Mouse (Mus musculus) forebrain, embryonic 12.5 days (tissue): ENCODE measurements around the gene Rchy1. TPM values are rescaled to one million over a fixed set of nuclear protein-coding genes. Genes with fewer than 3 reads are reported as not detected.
"Not testable (repeated sequence)": the region's sequence is repeated elsewhere in the genome, so short reads cannot be mapped to it uniquely, and the experiment has no call there.

Source experiments
- ATAC-seq: fragments of 200-750 bp; cut with Nextera tagmentation; 2 replicates; pipeline ENCODE4 v1.8.0; 2017; ENCODE audit warnings: moderate TSS enrichment; ENCODE audit not compliant: low FRiP score
- H3K27ac ChIP-seq: fragments of 300-500 bp; sonication (generic); 2 replicates; pipeline ENCODE4 v1.5.1; 2016; ENCODE audit warnings: mild to moderate bottlenecking
- H3K27me3 ChIP-seq: fragments of 300-500 bp; sonication (generic); 2 replicates; pipeline ENCODE4 v1.6.1; 2016; ENCODE audit warnings: mild to moderate bottlenecking
- H3K36me3 ChIP-seq: fragments of 300-500 bp; sonication (generic); replicated peaks from 2 replicates; pipeline ENCODE4 v1.6.1; 2016; ENCODE audit warnings: mild to moderate bottlenecking
- H3K4me1 ChIP-seq: fragments of 300-500 bp; sonication (generic); 2 replicates; pipeline ENCODE4 v1.6.1; 2016
- H3K4me2 ChIP-seq: fragments of 300-500 bp; sonication (generic); 2 replicates; pipeline ENCODE4 v1.6.1; 2016; ENCODE audit warnings: mild to moderate bottlenecking, moderate library complexity
- H3K4me3 ChIP-seq: fragments of 300-500 bp; sonication (generic); replicated peaks from 2 replicates; pipeline ENCODE4 v1.5.1; 2016; ENCODE audit warnings: mild to moderate bottlenecking
- H3K9ac ChIP-seq: fragments of 300-500 bp; sonication (generic); 2 replicates; pipeline ENCODE4 v1.6.1; 2016; ENCODE audit warnings: mild to moderate bottlenecking
- H3K9me3 ChIP-seq: fragments of 300-500 bp; sonication (generic); 2 replicates; pipeline ENCODE4 v1.6.1; 2016
- WGBS: fragments of 180-500 bp; shearing (Covaris S2); methylation state at CpG from one replicate; pipeline ENCODE4 v1.1.7; 2016; 5-methylcytosine and 5-hydroxymethylcytosine counted together
- polyA plus RNA-seq: library from polyadenylated mRNA; unstranded; fragments of >200 nt; fragmentation: Nextera tagmentation; extraction: Ambion mirVana; gene quantifications from 2 replicates; pipeline ENCODE4 v1.2.1, GENCODE M21; 2016

Rchy1 gene
- polyA plus RNA-seq, 1 experiment from 2014 or later = 65.2 TPM

DNA sequence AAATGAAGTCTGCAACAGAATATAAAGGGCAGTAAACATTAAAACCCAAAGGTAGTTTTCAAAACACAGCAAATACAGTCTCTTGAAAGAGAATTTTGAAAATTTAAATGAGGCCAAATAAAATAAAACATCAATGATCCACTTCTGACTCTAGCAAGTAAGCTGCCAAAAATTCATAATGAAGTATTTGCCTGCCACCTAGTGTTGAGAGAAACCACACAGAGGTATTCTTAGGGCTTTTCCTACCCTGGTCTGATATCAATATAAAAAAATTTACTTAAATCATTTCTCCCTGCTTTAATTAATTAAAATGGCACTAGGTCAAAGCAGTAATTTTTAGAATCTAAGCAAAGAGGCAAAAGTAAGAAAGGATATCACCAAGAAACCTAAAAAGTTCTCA is 11.5 kb downstream of the Rchy1 start:
- Histone ChIP-seq H3K9ac (no peak overlapping the region), H3K4me1 (no peaks in the 10 kb centered on the region), H3K4me3 (no peak overlapping the region), H3K36me3 (peaks cover 49% of the 10 kb centered on the region), H3K27ac (no peak overlapping the region), H3K4me2 (no peak overlapping the region), H3K27me3 (no peaks in the 10 kb centered on the region), H3K9me3 (no peaks in the 10 kb centered on the region)
- no peak for ATAC-seq

DNA sequence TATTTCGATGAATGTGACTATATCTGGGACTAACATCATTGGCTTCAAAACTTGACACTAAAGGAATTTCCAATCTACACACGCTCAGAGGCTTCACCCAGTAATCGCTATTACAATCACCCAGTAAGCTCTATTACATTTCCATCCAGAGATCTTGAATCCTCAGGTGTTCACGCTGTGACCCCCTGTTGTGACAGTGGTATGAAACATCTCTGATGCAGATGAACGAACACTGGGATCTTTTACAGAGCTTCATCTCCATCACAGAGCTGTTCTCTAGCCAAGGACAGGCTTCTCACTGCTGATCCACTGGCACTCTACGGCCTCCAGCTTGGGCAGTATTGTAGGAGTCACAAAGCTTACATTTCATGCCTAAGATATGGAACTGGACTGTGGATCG is 13.4 kb downstream of the Rchy1 start:
- no peaks in the 10 kb centered on the region for H3K4me1 ChIP-seq
- H3K27me3 ChIP-seq = no peaks in the 10 kb centered on the region
- no peak overlapping the region for H3K4me2 ChIP-seq
- no peak overlapping the region for H3K9ac ChIP-seq
- no peaks in the 10 kb centered on the region for H3K9me3 ChIP-seq
- no peak for ATAC-seq
- WGBS = 93% methylated on average over 7 of the region's 7 CpGs
- H3K36me3 ChIP-seq = peaks cover 49% of the 10 kb centered on the region
- H3K4me3 ChIP-seq = no peak overlapping the region
- H3K27ac ChIP-seq = no peak overlapping the region

DNA sequence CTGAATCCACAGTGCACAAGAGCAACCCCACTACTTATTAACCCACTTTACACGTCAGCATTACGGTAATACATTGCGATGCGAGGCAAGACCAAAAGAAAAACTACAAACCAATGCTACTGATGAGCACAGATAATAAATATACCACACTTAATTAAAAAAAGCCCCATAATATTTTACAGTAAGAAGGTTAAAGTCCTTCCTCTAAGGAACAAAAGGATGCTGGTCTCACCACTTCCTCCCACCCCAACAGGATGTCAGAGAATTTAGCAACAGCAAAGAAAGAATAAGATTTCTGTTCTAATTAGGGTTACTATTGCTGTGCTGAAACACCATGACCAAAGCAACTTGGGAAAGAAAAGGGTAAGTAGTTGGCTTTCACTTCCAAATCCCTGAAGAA is 15.9 kb downstream of the Rchy1 start:
- Histone ChIP-seq H3K27ac (no peak overlapping the region), H3K27me3 (no peaks in the 10 kb centered on the region), H3K9me3 (no peaks in the 10 kb centered on the region), H3K36me3 (peaks cover 35% of the 10 kb centered on the region), H3K4me1 (no peaks in the 10 kb centered on the region), H3K9ac (no peak overlapping the region), H3K4me3 (no peak overlapping the region), H3K4me2 (no peak overlapping the region)
- 94% methylated on average over 4 of the region's 4 CpGs for WGBS
- ATAC-seq = no peak

DNA sequence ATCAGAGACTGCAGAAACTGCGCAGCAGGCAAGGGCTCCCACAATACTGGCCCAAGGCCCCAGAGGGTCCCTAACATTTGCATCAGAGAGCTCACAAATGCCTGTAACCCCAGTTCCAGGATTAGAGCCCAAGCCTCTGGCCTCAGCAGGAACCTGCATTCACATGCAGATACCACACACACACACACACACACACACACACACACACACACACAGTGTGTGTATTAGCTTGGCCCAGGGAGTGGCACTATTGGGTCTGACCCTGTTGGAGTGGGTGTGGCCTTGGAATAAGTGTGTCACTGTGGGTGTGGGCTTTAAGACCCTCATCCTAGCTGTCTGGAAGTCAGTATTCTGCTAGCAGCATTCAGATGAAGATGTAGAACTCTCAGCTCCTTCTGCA is 17.3 kb downstream of the Rchy1 start:
- H3K27me3 ChIP-seq, H3K9ac ChIP-seq, H3K4me3 ChIP-seq, H3K4me1 ChIP-seq, ATAC-seq, H3K27ac ChIP-seq, H3K9me3 ChIP-seq, H3K4me2 ChIP-seq: not testable (repeated sequence)
- peaks cover 31% of the 10 kb centered on the region for H3K36me3 ChIP-seq
- 67% methylated on average over 1 of the region's 1 CpGs for WGBS

DNA sequence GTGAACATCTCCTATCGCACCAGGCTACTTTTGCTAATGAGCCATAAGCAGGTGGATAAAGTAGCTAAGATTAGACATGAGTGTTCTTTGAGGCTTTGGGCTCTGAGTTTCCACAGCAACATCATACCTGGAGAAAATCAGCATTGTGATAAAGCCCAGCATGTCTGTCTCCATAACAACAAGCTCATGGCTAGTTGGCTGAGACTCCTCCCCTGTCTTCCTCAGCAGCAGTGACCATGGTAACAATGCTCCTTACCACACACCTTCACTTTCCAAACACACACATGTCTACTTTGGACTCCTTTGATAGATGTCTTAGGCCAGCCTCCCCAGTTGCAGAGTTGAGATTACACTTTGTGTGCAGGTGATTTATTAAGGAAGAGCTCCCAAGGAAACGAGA is 49.6 kb downstream of the Rchy1 start:
- WGBS = 86% methylated on average over 2 of the region's 2 CpGs
- no peak for ATAC-seq
- H3K27ac ChIP-seq = no peak overlapping the region

DNA sequence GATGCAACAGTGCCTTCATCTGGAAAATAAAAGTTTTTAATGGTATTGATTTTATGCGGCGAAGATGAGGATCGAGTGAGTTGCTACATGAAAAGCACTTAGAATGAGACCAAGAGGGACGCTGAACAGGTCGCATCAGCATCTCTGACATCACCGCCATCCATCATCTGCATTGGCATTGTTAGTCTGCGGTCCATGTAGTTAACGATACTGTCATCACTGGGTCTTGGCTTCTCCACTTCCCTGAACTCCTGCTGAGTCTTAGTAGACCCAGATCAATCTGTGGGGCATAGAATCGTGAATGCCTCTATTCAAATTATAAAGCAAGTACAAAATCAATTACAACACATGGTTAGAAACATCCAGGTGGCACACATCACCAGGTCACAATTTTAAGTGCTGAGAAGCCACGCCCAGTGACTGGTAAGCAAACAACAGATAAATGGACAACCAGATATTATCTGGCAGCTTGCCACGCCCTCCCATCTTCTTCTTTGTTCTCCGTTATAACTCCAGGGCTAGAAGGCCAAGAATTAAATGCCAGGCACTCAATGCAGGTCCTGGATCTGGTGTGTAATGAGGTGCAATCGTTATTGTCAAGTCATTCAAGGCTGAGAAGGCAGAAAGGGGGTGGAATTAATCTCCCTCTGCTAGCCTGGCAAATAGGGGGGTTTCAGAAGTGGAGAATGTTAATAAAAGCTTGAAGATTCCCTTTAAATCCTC is 51.3 kb downstream of the Rchy1 start:
- Histone ChIP-seq H3K4me1 (peaks cover 5% of the 10 kb centered on the region), H3K9ac (no peak overlapping the region), H3K4me2 (no peak overlapping the region), H3K9me3 (no peaks in the 10 kb centered on the region), H3K4me3 (no peak overlapping the region), H3K36me3 (no peaks in the 10 kb centered on the region), H3K27ac (0 out of 2 replicates have a peak overlapping the region, but pooled peaks have one; percentile 2), H3K27me3 (no peaks in the 10 kb centered on the region)
- 64% methylated on average over 13 of the region's 13 CpGs for WGBS
- ATAC-seq = peak; percentile 57

More for the DNA sequence above, 49.6 kb downstream of the Rchy1 start:
- Histone ChIP-seq H3K4me3 (no peak overlapping the region), H3K36me3 (no peaks in the 10 kb centered on the region), H3K4me1 (peaks cover 5% of the 10 kb centered on the region), H3K4me2 (no peak overlapping the region), H3K27me3 (no peaks in the 10 kb centered on the region), H3K9me3 (no peaks in the 10 kb centered on the region), H3K9ac (no peak overlapping the region)

DNA sequence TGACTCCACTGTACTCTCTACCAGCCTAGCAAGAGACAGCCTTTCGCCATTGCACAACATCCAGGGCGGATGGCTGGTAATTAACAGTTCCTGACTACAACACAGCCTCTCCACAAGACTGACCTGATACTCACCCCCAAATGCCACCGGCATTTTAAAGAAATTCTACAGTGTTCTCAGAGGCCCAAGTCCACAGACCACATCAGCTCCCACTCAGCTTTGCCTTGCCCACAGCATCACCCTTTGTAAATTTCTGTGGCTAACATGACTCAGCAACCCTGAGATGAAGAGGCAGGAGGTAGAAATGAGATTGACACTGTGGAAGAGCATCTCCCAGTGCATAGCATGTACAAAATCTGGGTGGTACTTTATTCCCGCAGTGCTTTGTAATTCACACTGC is 52.3 kb downstream of the Rchy1 start:
- Histone ChIP-seq H3K27me3 (no peaks in the 10 kb centered on the region), H3K9me3 (no peaks in the 10 kb centered on the region), H3K9ac (no peak overlapping the region), H3K4me1 (peaks cover 5% of the 10 kb centered on the region), H3K27ac (no peak overlapping the region), H3K4me2 (no peak overlapping the region), H3K36me3 (no peaks in the 10 kb centered on the region), H3K4me3 (no peak overlapping the region)
- 93% methylated on average over 4 of the region's 4 CpGs for WGBS
- no peak for ATAC-seq

DNA sequence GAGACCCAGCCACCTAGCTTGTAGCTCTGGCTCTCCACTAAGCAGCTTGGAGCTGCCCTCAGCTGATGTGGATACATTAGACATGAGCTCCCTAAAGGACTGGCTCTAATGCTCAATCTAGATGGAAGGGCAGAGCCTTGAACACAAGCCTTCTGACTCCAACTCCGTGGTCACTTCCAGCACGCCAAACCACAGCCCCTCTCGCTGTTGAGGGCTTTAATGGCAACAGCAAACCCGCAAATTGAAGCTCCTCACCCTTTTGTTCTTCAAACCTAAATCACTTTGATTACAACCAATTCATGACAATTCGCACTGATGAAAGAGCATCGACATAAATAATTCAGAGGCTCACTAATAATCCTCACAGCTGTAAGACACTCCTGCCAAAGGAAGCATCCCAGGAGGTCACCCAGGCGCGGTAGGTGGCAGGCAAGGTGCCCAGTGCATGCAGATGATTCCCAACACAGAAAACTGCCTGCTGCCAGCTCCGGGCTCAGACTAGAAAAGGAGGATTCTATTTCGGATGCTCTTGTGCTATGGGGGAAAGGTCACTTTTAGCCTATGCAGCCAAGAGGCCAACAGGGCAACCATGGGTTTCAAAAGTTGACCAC is 53.8 kb downstream of the Rchy1 start:
- H3K27me3 ChIP-seq = no peaks in the 10 kb centered on the region
- 0 out of 2 replicates have a peak overlapping the region, but pooled peaks have one; percentile 8 for H3K27ac ChIP-seq
- H3K4me1 ChIP-seq = peaks cover 5% of the 10 kb centered on the region
- no peaks in the 10 kb centered on the region for H3K9me3 ChIP-seq
- no peak overlapping the region for H3K4me2 ChIP-seq
- no peak for ATAC-seq
- H3K4me3 ChIP-seq = no peak overlapping the region
- no peak overlapping the region for H3K9ac ChIP-seq
- WGBS = 59% methylated on average over 10 of the region's 10 CpGs
- H3K36me3 ChIP-seq = no peaks in the 10 kb centered on the region

Other genes with a start within 250 kb of the Rchy1 start
- not detected in 2 replicates for gene Odaph, start 24.4 kb upstream of the Rchy1 start, polyA plus RNA-seq
- gene Cdkl2, start 80.8 kb upstream of the Rchy1 start, polyA plus RNA-seq = 0.77 and 0.88 TPM in 2 replicates
- 305 and 322 TPM in 2 replicates for gene G3bp2, start 120.7 kb upstream of the Rchy1 start, polyA plus RNA-seq
- 48.1 and 51.2 TPM in 2 replicates for gene Uso1, start 174.9 kb upstream of the Rchy1 start, polyA plus RNA-seq